Mouse (Mus musculus) gastrocnemius, postnatal 25 days (tissue): Measurements from ENCODE around the gene Sfxn4. TPM values are rescaled to one million over a fixed set of nuclear protein-coding genes. Genes with fewer than 3 reads are reported as not detected.
"Not testable (repeated sequence)": the region's sequence is repeated elsewhere in the genome, so short reads cannot be mapped to it uniquely, and the experiment has no call there.

Source experiments
- DNase-seq: peaks from one replicate; pipeline ENCODE4 v3.0.0; 2022
- long read RNA-seq, 2 experiments: library from polyadenylated mRNA; stranded (forward); transcript quantifications; one replicate each; pipeline ENCODE4 v2.0.0; 2021
- total RNA-seq, 2 experiments: library from RNA; stranded (reverse); gene quantifications; 1 replicate in 1 of 2; 2 replicates in 1 of 2; pipeline ENCODE4 v1.2.3; 2021

The Sfxn4 gene
- 1 to 10 TPM; 1.6 to 1.8 TPM for total RNA-seq
- long read RNA-seq, experiment 1, partial matches to known transcripts: 0 of 3 reads
- long read RNA-seq, experiment 1, other reads (novel, unspliced or antisense): 0 of 3 reads
- long read RNA-seq, experiment 2, partial matches to known transcripts: 0 of 3 reads
- long read RNA-seq, experiment 2, other reads (novel, unspliced or antisense): 0 of 3 reads

GRCm38 (mm10) chr19:60860868-60861700 is at the start of gene Sfxn4:
Gene Sfxn4, minus strand, starts transcription at chr19:60861479.
- DNase-seq: peak; percentile 94

GRCm38 (mm10) chr19:60910304-60910703 is 49.0 kb upstream of the Sfxn4 start:
- no peak for DNase-seq

GRCm38 (mm10) chr19:60905477-60905876 is 44.2 kb upstream of the Sfxn4 start:
- no peak for DNase-seq

GRCm38 (mm10) chr19:60903971-60904370 is 42.7 kb upstream of the Sfxn4 start:
- DNase-seq: no peak

- DNase-seq: no peak
These were observed 41.9 kb upstream of the Sfxn4 start for GRCm38 (mm10) chr19:60903139-60903538.

- no peak for DNase-seq
These were observed 34.1 kb upstream of the Sfxn4 start for GRCm38 (mm10) chr19:60895251-60895880.

- DNase-seq: no peak
These were observed 30.8 kb upstream of the Sfxn4 start for GRCm38 (mm10) chr19:60891934-60892547.

- no peak for DNase-seq
These were observed 29.8 kb upstream of the Sfxn4 start for GRCm38 (mm10) chr19:60891123-60891470.

GRCm38 (mm10) chr19:60890391-60891122 is 29.3 kb upstream of the Sfxn4 start:
- DNase-seq: no peak

GRCm38 (mm10) chr19:60889714-60890315 is 28.5 kb upstream of the Sfxn4 start, which contains the start of gene Grk5:
Gene Grk5, plus strand, starts transcription at chr19:60889749.
- DNase-seq: peak; percentile 94

- peak; percentile 71 for DNase-seq
These were observed 27.9 kb upstream of the Sfxn4 start for GRCm38 (mm10) chr19:60889101-60889713.

GRCm38 (mm10) chr19:60887637-60888036 is 26.4 kb upstream of the Sfxn4 start:
- no peak for DNase-seq

- DNase-seq: no peak
These were observed 21.9 kb upstream of the Sfxn4 start for GRCm38 (mm10) chr19:60883129-60883528.

GRCm38 (mm10) chr19:60874064-60874694 is 12.9 kb upstream of the Sfxn4 start, which contains the start of gene Prdx3:
Gene Prdx3, minus strand, starts transcription at chr19:60874556.
- DNase-seq: peak; percentile 97

- DNase-seq: no peak
These were observed 12.2 kb upstream of the Sfxn4 start for GRCm38 (mm10) chr19:60873501-60873900.

- no peak for DNase-seq
These were observed 11.0 kb upstream of the Sfxn4 start for GRCm38 (mm10) chr19:60872272-60872671.

- no peak for DNase-seq
These were observed 10.1 kb upstream of the Sfxn4 start for GRCm38 (mm10) chr19:60871366-60871765.

- DNase-seq: no peak
These were observed 9.2 kb upstream of the Sfxn4 start for GRCm38 (mm10) chr19:60870489-60870888.

- DNase-seq: not testable (repeated sequence)
These were observed 4.9 kb upstream of the Sfxn4 start for GRCm38 (mm10) chr19:60866169-60866568.

GRCm38 (mm10) chr19:60845731-60846130 is 15.5 kb downstream of the Sfxn4 start:
- DNase-seq: no peak

- DNase-seq: no peak
These were observed 18.0 kb downstream of the Sfxn4 start for GRCm38 (mm10) chr19:60843324-60843723.
